Mouse (Mus musculus) olfactory bulb, adult 2 months (tissue): Measurements from ENCODE around the gene Ercc2.

ENCODE experiments used
- CTCF ChIP-seq: fragments of 200-500 bp; IDR thresholded peaks from 2 replicates; pipeline ENCODE4 v1.5.1; 2012; ENCODE audit warnings: low read depth, mild to moderate bottlenecking, low read length, moderate library complexity; ENCODE audit not compliant: insufficient read depth
- POLR2A ChIP-seq: fragments of 200-500 bp; IDR thresholded peaks from 2 replicates; pipeline ENCODE4 v1.6.1; 2012; ENCODE audit warnings: mild to moderate bottlenecking, low read depth, low read length, moderate library complexity; ENCODE audit not compliant: insufficient read depth

DNA sequence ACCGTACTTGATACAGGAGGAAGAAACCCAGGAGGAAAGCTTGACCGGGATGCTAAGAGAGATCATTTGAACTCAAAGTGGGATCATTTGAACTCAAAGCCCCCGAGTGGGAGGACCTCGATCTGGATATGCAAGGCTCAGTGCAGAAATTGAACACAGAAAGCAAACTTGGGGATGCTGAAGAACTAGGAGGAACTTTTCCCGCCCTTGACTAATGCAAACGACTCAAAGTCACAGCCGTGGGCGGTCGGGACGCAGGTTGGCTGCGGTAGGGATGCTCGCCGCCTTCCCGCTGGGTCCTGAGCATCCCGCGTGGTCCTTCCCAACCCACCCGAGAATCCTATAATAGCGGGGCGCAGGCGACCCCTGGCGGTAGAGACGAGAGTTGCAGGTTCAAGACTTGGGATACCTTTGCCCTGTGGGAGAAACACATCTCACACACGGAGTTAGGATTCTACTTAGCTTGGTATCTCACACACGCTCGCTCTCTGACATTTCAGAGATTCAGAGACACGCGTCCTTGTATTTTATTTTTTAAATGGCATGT, 39.3 kb upstream of the Ercc2 start:
- TF ChIP-seq POLR2A (no peak), CTCF (peak; percentile 96)
